Mouse (Mus musculus) embryonic facial prominence, embryonic 10.5 days (tissue): ENCODE measurements around the gene Zc3h14. TPM values are rescaled to one million over a fixed set of nuclear protein-coding genes. Genes with fewer than 3 reads are reported as not detected.

Experiments used
- DNase-seq: peaks from one replicate; pipeline ENCODE4 v3.0.0-alpha.2; 2017; ENCODE audit warnings: low spot score
- H3K27ac ChIP-seq: fragments of 300-500 bp; sonication (generic); replicated peaks from 2 replicates; pipeline ENCODE4 v1.5.1; 2016; ENCODE audit warnings: mild to moderate bottlenecking
- H3K27me3 ChIP-seq: fragments of 300-500 bp; sonication (generic); replicated peaks from 2 replicates; pipeline ENCODE4 v1.6.1; 2016; ENCODE audit warnings: low read depth, mild to moderate bottlenecking; ENCODE audit not compliant: poor library complexity, severe bottlenecking
- H3K36me3 ChIP-seq: fragments of 300-500 bp; sonication (generic); replicated peaks from 2 replicates; pipeline ENCODE4 v1.6.1; 2016; ENCODE audit warnings: mild to moderate bottlenecking, moderate library complexity
- H3K4me1 ChIP-seq: fragments of 300-500 bp; sonication (generic); 2 replicates; pipeline ENCODE4 v1.6.1; 2016
- H3K4me3 ChIP-seq: fragments of 300-500 bp; sonication (generic); 2 replicates; pipeline ENCODE4 v1.5.1; 2016; ENCODE audit warnings: mild to moderate bottlenecking, moderate library complexity
- H3K9me3 ChIP-seq: fragments of 300-500 bp; sonication (generic); 2 replicates; pipeline ENCODE4 v1.6.1; 2016; ENCODE audit warnings: mild to moderate bottlenecking
- WGBS: fragments of 180-500 bp; shearing (Covaris S2); methylation state at CpG from one replicate; pipeline ENCODE4 v1.1.7; 2016; 5-methylcytosine and 5-hydroxymethylcytosine counted together
- polyA plus RNA-seq: library from polyadenylated mRNA; unstranded; fragments of >200 nt; fragmentation: Nextera tagmentation; extraction: Ambion mirVana; gene quantifications from 2 replicates; pipeline ENCODE4 v1.2.1, GENCODE M21; 2016

The Zc3h14 gene
- polyA plus RNA-seq, result 130 and 131 TPM in 2 replicates

- Histone ChIP-seq H3K4me3 (peak within 1 kb of the TSS; percentile 90), H3K27ac (peak within 1 kb of the TSS; percentile 97), H3K36me3 (peaks cover 15% of the 10 kb centered on the region), H3K9me3 (no peaks in the 10 kb centered on the region), H3K4me1 (peaks cover 21% of the 10 kb centered on the region), H3K27me3 (no peaks in the 10 kb centered on the region)
- peak; percentile 97 for DNase-seq
- WGBS, result under 1% methylated on average over 87 of the region's 87 CpGs
Observed at GRCm38 (mm10) chr12:98746746-98747379, at the start of gene Zc3h14. Gene Zc3h14 (plus strand): TSS chr12:98746964.

- Histone ChIP-seq H3K36me3 (peaks cover 42% of the 10 kb centered on the region), H3K9me3 (no peaks in the 10 kb centered on the region), H3K4me3 (no peak overlapping the region), H3K27me3 (no peaks in the 10 kb centered on the region), H3K4me1 (no peaks in the 10 kb centered on the region), H3K27ac (no peak overlapping the region)
- no peak for DNase-seq
- WGBS, result 88% methylated on average over 5 of the region's 5 CpGs
Observed at GRCm38 (mm10) chr12:98697202-98697601, 49.6 kb upstream of the Zc3h14 start.

GRCm38 (mm10) chr12:98701564-98701963 lies 45.2 kb upstream of the Zc3h14 start:
- Histone ChIP-seq H3K27me3 (no peaks in the 10 kb centered on the region), H3K36me3 (peaks cover 52% of the 10 kb centered on the region), H3K4me1 (no peaks in the 10 kb centered on the region), H3K27ac (no peak overlapping the region), H3K4me3 (no peak overlapping the region), H3K9me3 (no peaks in the 10 kb centered on the region)
- no peak for DNase-seq
- WGBS, result 85% methylated on average over 9 of the region's 9 CpGs

GRCm38 (mm10) chr12:98703554-98703953 lies 43.2 kb upstream of the Zc3h14 start:
- no peak overlapping the region for H3K4me3 ChIP-seq
- no peak overlapping the region for H3K27ac ChIP-seq
- no peak for DNase-seq
- H3K36me3 ChIP-seq, result peaks cover 50% of the 10 kb centered on the region
- H3K4me1 ChIP-seq, result no peaks in the 10 kb centered on the region
- 79% methylated on average over 2 of the region's 2 CpGs for WGBS
- no peaks in the 10 kb centered on the region for H3K27me3 ChIP-seq
- no peaks in the 10 kb centered on the region for H3K9me3 ChIP-seq

GRCm38 (mm10) chr12:98703961-98704360 lies 42.8 kb upstream of the Zc3h14 start:
- Histone ChIP-seq H3K4me3 (no peak overlapping the region), H3K9me3 (no peaks in the 10 kb centered on the region), H3K4me1 (no peaks in the 10 kb centered on the region), H3K36me3 (peaks cover 46% of the 10 kb centered on the region), H3K27me3 (no peaks in the 10 kb centered on the region), H3K27ac (no peak overlapping the region)
- DNase-seq, result no peak
- WGBS, result 79% methylated on average over 10 of the region's 10 CpGs

- Histone ChIP-seq H3K27me3 (no peaks in the 10 kb centered on the region), H3K4me3 (no peak overlapping the region), H3K9me3 (no peaks in the 10 kb centered on the region), H3K27ac (no peak overlapping the region), H3K4me1 (peaks cover 29% of the 10 kb centered on the region), H3K36me3 (no peaks in the 10 kb centered on the region)
- WGBS, result 69% methylated on average over 6 of the region's 6 CpGs
- no peak for DNase-seq
Observed at GRCm38 (mm10) chr12:98712819-98713218, 33.9 kb upstream of the Zc3h14 start.

- Histone ChIP-seq H3K27ac (0 out of 2 replicates have a peak overlapping the region, but pooled peaks have one; percentile 30), H3K4me3 (no peak overlapping the region), H3K4me1 (peaks cover 29% of the 10 kb centered on the region), H3K9me3 (no peaks in the 10 kb centered on the region), H3K36me3 (no peaks in the 10 kb centered on the region), H3K27me3 (no peaks in the 10 kb centered on the region)
- peak; percentile 22 for DNase-seq
- WGBS, result 35% methylated on average over 7 of the region's 7 CpGs
Observed at GRCm38 (mm10) chr12:98713621-98714103, 33.1 kb upstream of the Zc3h14 start.

GRCm38 (mm10) chr12:98714757-98715156 lies 32.0 kb upstream of the Zc3h14 start:
- Histone ChIP-seq H3K4me3 (no peak overlapping the region), H3K27me3 (no peaks in the 10 kb centered on the region), H3K9me3 (no peaks in the 10 kb centered on the region), H3K27ac (0 out of 2 replicates have a peak overlapping the region, but pooled peaks have one; percentile 19), H3K4me1 (peaks cover 29% of the 10 kb centered on the region), H3K36me3 (no peaks in the 10 kb centered on the region)
- 14% methylated on average over 11 of the region's 11 CpGs for WGBS
- DNase-seq, result peak; percentile 48

- Histone ChIP-seq H3K4me1 (peaks cover 29% of the 10 kb centered on the region), H3K36me3 (no peaks in the 10 kb centered on the region), H3K9me3 (no peaks in the 10 kb centered on the region), H3K4me3 (no peak overlapping the region), H3K27me3 (no peaks in the 10 kb centered on the region), H3K27ac (no peak overlapping the region)
- 91% methylated on average over 2 of the region's 2 CpGs for WGBS
- no peak for DNase-seq
Observed at GRCm38 (mm10) chr12:98716142-98716541, 30.6 kb upstream of the Zc3h14 start.

- 85% methylated on average over 3 of the region's 3 CpGs for WGBS
- no peaks in the 10 kb centered on the region for H3K27me3 ChIP-seq
- no peaks in the 10 kb centered on the region for H3K9me3 ChIP-seq
- H3K4me3 ChIP-seq, result no peak overlapping the region
- peaks cover 4% of the 10 kb centered on the region; the same call in 1 of the 2 replicates for H3K36me3 ChIP-seq
- no peak overlapping the region for H3K27ac ChIP-seq
- H3K4me1 ChIP-seq, result peaks cover 2% of the 10 kb centered on the region; the same call in 1 of the 2 replicates
- DNase-seq, result no peak
Observed at GRCm38 (mm10) chr12:98720628-98721027, 26.1 kb upstream of the Zc3h14 start.

GRCm38 (mm10) chr12:98721030-98721429 lies 25.7 kb upstream of the Zc3h14 start:
- Histone ChIP-seq H3K27ac (no peak overlapping the region), H3K4me3 (no peak overlapping the region), H3K36me3 (peaks cover 4% of the 10 kb centered on the region; the same call in 1 of the 2 replicates), H3K27me3 (no peaks in the 10 kb centered on the region), H3K9me3 (no peaks in the 10 kb centered on the region), H3K4me1 (no peaks in the 10 kb centered on the region)
- WGBS, result 83% methylated on average over 3 of the region's 3 CpGs
- no peak for DNase-seq

GRCm38 (mm10) chr12:98724224-98724623 lies 22.5 kb upstream of the Zc3h14 start:
- Histone ChIP-seq H3K36me3 (peaks cover 8% of the 10 kb centered on the region), H3K27me3 (no peaks in the 10 kb centered on the region), H3K27ac (no peak overlapping the region), H3K9me3 (no peaks in the 10 kb centered on the region), H3K4me1 (no peaks in the 10 kb centered on the region), H3K4me3 (no peak overlapping the region)
- WGBS, result 95% methylated on average over 7 of the region's 7 CpGs
- no peak for DNase-seq

- WGBS, result 65% methylated on average over 5 of the region's 5 CpGs
Observed at GRCm38 (mm10) chr12:98724976-98725375, 21.8 kb upstream of the Zc3h14 start.

More at GRCm38 (mm10) chr12:98724976-98725375, 21.8 kb upstream of the Zc3h14 start:
- H3K27ac ChIP-seq, result no peak overlapping the region
- H3K4me1 ChIP-seq, result no peaks in the 10 kb centered on the region
- H3K27me3 ChIP-seq, result no peaks in the 10 kb centered on the region
- peaks cover 8% of the 10 kb centered on the region for H3K36me3 ChIP-seq
- no peak for DNase-seq
- H3K4me3 ChIP-seq, result no peak overlapping the region
- H3K9me3 ChIP-seq, result no peaks in the 10 kb centered on the region
